Mouse (Mus musculus) c-Kit-positive CD71-positive TER-119-positive erythroid progenitor cells, embryonic 14.5 days (primary cell): ENCODE results near the gene Parp9.
"Not testable (repeated sequence)": the region's sequence is repeated elsewhere in the genome, so short reads cannot be mapped to it uniquely, and the experiment has no call there.

ENCODE experiments used
- DNase-seq: peaks from one replicate; pipeline ENCODE4 v3.0.0-alpha.2; 2013; ENCODE audit warnings: low spot score

Parp9 gene

DNA sequence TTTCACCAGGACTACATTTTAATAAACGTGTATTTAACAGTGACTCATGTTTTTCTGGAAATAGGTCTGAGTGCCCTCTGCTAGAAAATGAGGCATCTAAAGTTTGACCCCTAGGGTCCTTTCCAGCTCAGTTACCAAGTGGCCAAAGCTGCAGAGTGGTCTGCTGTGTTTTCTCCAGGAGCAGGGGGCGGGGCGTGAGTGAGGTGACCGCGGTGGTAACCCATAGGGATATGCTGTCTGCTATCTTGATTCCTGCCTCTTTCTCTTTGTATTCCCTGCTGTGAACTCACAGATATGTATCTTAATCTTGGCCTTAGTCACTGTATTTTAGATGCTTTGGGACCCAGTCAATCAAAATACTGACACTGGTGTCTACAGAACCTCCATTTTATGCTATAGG is 13.9 kb upstream of the Parp9 start:
- no peak for DNase-seq

DNA sequence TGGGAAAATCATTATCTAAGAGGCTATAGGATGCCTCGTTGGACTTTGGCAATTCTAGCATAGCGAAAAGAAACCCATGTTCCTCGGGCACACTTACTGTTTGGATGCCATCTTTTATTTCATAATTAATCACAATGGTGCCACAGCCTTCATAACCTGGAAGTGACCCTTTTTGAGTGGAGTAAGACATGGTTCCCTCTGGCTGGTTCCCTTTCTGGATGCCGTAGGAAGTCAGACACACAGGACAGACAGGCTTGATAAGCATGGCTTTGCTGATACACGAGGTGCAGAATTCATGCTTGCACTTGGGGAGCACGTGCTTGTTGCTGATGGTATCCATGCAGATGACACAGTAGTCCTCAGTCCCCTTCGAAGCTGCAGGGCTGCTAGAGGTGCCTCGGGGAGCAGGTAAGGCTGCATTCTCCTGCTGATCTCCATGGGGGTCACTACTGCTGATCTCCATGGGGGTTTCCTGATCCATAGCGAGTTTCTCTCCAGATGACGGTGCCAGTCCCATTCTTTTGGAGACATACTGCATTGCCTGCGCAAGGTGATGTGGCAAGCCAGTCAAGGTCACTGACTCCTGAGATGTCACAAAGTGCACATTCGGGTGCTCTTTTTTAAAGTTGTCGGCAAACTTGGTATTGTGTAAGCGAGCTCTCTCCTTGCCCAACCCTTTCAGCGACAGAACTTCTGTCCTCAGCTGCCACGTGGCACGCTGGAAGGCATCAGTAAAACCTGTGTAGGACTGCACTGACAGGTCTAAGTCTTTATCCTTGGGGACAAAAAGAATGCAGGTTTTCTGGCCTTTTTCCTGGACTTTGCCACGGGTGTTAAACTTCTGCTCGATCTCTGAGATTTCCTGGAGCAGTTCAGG is 5.9 kb upstream of the Parp9 start:
- no peak for DNase-seq

DNA sequence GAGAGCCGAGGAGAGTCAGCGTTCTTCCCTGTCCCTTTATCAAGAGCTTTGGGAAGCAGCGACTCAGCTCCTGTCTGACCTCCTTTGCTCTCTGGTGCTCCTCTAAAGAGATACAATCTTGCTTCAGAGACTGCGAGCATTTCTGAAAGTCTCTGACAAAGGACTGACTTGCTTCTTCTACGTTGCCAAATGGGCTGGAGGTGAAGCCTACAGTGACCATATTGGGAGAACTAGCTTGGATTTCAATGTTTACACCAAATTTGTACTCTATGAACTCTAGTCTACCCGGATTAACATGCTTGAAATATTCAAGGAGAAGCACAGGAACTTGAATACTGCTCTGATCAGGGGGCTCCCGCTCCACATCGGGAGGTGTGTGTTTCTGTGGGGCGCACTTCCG is 5.1 kb upstream of the Parp9 start:
- DNase-seq = no peak

DNA sequence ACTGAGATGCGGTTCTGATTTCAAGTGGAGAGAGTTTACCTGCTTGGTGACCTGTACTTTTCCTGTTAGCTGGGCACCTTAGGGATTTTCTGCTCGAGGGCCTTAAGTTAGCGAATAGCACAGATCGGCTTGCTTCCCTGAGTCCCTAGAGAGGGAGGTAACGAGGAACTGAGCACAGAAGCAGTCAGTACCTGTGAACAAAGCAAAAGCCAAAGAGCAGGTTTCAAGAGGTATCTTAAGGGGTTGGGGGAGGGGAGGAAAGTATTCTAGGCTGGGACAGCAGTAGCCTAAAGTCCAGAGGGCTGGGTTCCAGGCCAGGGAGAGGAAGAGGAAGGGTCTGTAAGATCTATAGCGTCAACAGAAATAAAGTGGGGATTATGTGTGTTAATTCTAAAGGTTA is 991 bp downstream of the Parp9 start:
- DNase-seq = peak; percentile 42

DNA sequence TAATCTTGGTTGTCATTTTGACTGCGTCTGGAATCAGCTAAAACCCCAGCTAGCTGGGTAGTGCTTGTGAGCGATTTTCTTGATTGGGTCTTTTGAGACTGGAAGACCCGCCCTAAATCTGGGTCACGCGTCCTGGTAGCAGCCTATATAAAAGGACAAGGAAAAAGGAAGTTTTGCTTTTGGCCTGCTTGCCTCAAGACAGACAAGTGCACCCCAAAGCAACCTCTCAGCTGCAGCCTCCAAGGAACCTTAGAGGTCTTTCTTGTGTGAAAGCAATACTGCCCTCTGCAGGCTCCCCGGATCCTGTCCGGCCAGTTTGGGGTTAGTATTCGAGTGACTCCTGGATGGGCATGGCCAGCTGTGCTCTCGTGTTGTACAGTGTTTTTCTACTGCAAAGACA is 1.4 kb downstream of the Parp9 start:
- peak; percentile 82 for DNase-seq

DNA sequence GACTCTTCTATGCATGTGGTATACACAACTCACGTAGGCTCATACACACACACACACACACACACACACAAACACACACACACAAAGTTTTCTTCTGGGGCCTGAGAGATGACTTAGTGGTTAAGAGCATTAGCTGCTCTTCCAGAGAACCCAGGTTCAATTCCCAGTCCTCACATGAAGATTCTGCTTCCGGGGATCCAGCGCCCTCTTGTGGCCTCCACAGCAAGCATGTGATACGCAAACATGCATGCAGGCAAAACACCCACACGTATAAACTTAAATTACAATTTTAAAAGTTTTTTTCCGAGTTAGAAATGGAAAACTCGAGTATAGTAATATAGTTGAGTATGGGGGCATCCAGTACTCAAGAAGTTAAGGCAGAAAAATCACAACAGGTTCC is 3.1 kb downstream of the Parp9 start:
- DNase-seq = peak; percentile 48

DNA sequence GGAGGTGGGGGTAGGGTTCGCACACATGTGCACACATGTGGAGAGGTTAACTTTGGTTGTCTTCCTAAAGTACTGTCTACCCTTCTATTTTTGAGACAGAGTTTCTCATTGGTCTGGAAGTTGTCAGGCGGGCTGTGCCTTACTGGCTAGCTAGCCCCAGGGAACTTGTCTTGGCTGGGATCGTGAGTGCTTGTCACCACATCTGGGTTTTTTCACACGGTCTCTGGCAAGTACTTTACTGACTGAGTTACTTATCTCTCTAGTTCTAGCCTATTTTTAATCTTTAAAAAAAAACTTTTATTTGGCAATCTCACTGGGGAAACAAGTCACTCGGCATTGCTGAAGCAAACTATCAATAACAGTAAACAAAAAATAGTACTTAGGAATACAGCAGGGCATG is 11.0 kb downstream of the Parp9 start:
- DNase-seq = no peak

DNA sequence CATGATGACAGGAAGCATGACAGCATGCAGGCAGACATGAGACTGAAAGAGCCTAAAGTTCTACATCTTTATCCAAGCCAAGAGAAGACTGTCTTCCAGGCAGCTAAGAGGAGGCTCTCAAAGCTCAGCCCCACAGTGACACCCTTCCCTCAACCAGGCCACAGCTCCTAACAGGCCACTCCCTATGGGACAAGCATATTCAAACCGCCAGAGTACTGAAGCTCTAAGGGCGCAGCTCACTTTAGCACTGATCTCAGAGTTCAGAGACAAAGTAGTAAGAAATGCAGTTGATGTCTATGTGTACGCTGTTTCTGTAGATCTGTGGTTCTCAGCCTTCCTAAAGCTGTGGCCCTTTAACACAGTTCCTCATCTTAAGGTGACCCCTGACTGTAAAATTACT is 12.9 kb downstream of the Parp9 start:
- DNase-seq = no peak

DNA sequence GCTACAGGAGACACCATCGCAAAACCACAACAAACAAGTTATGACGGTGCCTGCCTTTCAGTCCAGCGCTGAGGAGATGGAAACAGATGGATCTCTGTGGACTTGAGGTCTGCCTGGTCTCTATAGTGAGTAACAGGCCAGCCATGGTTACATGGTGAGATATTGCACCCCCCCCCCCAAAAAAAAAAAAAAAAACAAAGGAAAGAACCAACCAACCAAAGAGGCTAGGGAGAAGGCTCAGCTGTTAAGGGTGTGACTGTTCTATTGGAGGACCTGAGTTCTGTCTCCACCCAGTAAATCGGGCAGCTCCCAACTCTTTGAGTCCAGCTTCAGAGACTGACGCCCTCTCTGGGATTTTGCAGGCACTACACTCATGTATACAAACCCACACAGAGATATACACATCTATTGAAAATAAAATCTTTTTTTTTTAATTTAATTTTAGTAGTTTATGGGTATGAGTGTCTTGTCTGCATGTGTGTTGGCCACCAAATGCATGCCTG is 14.4 kb downstream of the Parp9 start:
- DNase-seq = no peak

DNA sequence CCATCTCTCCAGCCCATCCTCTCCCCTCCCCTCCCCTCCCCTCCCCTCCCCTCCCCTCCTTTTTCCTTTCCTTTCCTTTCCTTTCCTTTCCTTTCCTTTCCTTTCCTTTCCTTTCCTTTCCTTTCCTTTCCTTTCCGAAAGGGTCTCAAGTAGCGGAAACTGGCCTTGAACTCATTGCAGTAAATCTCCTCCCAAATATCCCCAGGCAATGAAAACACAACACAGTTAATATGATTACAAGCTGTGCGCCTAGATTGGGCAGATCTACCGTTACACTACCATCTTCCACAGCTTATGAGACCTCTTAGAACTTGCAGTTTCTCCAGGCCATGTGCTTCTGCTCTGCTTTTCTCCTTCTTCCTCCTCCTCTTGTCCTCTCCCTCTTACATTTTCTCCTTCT is 27.7 kb downstream of the Parp9 start:
- not testable (repeated sequence) for DNase-seq

DNA sequence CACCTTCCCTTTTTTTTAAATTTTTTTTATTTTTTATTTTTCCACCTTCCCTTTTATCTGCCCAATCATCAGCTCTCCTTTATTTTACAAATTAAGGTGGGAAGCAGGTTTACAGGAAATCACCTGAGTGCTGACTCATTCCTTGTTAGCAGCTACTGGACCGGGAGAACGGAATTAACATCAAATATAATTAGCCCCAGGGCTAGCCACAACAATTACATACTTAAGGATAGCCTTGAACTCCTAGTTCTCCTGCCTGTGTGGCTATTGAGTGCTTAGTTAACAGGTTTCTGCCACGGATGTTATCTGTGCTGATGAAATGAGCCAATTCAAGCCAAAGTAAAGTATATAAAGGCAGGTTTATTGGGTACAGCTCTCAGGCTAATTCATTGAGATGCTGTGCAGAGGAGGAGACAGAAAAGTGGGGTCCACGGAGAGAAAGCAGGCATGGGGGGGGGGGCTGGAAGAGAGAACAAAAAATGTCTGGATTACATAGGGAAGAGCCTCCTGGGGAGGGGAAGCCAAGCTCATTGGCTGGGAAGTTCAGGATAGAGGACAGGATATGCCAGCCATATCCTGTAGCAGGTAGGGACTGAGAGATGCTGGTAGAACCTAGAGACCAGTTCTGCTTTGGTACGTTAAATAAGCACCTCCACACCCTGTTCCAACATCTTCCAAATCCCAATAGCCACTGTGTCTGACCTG is 28.3 kb downstream of the Parp9 start:
- no peak for DNase-seq

DNA sequence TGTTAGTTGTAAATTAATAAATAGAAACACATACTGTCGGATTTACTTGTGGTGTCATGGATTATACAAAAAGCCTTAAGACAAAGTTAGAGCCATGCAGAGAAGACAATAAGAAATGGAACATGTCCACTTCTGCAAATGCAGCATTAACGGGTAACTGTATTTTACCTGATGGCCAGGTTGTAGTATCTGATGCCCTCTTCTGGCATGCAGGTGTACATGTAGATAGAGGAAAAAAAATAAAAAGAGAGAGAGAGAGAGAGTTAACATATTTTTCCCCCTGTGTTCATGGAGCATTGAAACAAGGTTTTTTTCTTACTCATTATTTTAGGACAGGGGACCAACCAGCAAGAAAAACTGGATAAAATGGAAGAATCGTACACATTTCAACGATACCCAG is 29.0 kb downstream of the Parp9 start:
- DNase-seq = no peak

DNA sequence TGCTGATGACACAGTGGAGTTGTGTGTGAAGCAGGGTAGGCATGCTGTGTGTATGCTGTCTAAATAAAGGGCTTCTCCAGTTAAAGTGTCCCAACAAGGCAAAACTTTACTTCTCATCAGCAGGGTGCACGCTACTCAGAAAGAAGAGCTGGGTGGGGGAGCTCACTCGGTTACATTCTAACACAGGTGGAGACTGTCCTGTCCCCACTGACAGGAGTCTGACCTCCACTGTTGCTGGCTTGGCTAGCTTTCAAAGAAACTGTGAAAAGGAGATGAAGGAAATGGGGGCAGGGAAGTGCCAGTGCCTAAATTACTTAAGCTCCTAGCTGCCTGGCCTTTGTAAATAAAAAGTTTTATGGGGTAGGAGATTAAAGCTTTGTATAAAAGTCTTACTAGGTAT is 29.9 kb downstream of the Parp9 start:
- DNase-seq = no peak

DNA sequence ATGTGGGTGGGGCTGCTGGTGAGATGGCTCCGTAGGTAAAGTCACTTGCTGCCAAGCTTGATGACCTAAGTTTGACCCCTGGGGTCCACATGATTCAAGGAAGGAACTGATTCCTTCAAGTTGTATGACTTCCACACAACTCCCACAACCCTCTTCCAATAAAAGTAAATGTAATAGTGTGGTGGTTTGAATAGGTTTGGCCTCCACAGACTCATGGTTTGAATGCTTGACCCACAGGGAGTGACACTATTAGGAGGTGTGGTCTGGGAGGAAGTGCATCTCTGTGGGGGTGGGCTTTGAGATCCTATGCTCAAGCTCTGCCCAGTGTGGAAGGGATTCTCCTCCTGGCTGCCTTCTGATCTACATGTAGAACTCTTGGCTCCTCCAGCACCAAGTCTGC is 35.8 kb downstream of the Parp9 start:
- no peak for DNase-seq

DNA sequence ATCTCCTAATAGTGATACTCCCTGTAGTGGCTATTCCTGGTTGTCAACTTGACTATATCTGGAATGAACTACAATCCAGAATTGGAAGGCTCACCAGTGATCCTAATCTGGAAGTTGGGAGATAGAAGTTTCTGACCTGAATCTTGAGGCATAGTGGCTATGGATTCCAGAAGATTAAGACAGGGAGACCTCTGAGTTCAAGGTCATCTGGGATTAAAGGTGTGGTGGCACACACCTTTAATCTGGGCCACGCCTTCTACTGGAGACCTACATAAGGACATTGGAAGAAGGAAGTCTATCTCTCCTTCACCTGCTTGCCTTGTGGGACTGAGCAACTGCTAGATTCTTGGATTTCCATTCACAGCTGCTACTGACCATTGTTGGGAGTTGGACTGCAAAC is 40.2 kb downstream of the Parp9 start, which contains the start of gene Kpna1:
Kpna1 (plus strand) TSS at position 301 of the 400 bp plus-strand sequence.
- not testable (repeated sequence) for DNase-seq

DNA sequence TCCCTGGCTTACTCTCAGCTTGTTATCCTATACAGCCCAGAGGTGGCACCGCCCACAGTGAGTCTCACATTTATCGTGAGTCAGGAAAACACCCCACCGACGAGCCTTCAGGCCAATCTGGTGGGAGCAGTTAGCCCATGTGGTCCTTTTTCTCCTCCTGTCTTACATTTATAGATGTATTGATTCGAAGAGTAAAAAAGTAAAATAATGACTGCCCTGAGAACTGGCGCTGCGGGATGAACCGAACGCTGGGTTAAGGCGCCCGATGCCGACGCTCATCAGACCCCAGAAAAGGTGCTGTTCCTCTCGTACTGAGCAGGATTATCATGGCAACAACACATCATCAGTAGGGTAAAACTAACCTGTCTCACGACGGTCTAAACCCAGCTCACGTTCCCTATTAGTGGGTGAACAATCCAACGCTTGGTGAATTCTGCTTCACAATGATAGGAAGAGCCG is 43.1 kb downstream of the Parp9 start:
- peak; percentile 100 for DNase-seq

DNA sequence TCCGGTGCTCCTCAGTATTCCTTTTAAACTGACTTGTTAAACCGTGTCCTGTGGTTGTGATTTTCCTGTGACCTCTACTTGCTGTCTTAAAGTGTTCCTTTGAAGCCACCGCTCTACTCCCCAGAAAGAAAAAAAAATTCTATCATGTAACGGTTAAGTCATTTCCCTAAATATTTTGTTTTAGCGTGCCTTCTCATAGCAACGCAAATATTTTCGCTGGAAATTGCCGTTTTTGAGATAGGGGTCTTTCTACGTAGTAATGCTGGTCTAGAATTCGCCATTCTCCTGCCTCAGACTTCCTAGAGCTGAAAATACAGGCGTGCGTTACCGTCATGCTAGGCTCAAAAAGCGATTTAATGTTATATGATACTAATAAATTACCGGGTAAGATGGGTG is 44.2 kb downstream of the Parp9 start:
- no peak for DNase-seq

DNA sequence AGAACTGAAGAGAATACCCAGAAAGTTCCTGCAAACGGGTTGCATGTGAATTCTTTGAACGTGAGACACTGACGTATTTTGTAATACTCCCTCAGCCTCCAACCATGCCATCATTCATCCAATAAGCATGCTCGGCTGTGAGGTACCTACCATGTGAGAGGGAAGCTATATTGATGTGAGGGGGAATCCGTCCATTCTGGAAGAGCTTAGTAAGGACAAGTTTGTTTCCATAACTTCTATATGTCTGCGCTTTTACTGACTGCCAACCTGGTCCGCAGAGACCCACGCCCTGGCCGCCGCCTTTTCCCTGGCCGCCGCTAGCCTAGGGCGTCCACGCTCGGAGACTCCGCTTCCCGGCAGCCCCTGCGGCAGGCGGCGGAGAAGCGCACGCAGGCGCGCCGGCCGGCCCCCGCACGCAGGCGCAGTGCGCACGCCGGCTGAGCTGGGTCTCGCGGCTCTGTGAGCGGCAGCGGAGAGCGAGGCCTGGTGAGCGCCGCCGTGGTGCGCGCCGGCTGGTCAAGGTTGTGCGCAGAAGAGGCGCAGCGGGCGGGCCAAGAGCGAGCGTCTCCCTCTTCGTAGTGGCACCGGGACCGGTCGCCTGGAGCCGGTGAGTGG is 44.7 kb downstream of the Parp9 start:
- DNase-seq = peak; percentile 86

DNA sequence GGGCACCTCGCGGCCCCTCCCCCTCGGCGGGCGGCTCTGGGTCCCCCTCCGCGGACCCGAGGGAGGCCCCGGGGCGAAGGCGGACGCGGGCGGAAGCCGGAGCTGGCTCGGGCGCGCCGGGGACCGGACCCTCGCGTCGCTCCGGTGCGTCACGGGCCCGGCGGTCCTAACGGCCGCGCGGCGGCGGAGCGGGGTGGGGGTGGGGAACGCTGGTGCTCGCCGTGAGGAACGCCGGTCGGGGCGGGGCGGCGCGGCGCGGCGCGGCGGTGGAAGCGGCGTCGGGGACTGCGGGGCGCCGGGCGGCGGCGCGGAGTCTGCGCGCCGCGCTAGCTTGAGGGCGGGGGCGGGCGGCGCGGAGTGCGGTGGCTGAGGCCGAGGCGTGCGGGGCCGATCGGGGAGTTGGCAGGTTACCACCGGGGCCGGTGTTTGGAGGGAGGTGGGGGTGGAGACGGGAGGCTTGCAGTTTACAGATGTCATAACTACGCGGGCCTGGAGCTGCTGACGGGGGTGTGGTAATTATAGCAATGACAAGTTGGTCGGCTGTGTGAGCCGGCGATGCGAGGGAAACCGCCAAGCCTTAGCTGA is 45.3 kb downstream of the Parp9 start:
- peak; percentile 67 for DNase-seq

DNA sequence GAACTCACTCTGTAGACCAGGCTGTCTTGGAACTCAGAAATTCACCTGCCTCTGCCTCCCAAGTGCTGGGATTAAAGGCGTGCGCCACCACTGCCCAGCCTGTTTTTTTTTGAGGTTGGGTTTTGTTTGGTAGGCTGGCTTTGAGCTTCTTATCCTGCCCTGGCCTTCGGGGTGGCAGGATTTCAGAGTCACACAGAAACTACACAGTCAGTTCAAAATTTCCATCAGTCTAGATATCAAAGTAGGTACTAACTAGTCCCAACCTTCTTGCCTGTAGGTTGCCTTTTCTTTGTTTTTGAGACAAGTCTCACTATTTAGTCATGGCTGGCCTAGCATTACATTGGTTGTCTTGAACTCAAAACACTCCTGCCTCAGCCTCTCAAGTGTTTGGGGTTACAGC is 46.2 kb downstream of the Parp9 start:
- peak; percentile 28 for DNase-seq

DNA sequence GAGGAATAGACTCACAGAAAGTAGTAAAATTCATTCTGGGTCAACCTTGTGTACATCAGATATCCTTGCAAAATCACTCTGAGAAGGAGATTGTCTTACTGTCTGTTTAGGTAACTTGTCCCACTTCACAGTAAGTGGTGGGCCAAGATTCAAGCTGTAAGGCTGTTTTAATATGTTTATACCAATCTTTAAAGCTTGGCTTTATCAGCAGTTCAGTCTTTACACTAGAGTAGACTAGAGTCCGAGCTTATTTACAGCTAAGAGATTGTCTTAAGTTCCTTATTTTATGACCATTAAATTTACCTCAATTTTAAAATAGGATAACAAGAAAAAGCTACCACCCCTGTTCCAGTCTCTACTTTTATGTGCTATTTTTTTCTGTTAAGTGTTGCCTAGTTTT is 49.7 kb downstream of the Parp9 start:
- DNase-seq = no peak

DNA sequence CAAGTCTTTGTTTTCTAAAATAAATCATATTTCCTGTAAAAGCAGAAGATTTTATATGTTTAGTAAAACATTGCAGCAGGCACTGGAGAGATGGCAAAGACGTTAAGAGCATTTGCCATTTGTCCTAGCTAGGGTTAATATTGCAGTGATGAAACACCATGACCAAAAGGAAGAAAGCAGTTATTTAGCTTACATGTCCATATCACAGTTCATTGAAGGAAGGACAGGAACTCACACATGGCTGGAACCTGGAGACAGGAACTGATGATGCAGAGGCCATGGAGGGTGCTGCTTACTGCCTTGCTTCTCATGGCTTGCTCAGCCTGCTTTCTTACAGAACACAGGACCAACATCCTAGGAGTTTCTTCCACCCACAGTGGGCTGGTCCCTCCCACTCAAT is 54.1 kb downstream of the Parp9 start:
- no peak for DNase-seq
